Mouse (Mus musculus) thymus, postnatal 14 days (tissue): ENCODE results near the gene Kl.

Source experiments
- DNase-seq: peaks from one replicate; pipeline ENCODE4 v3.0.0; 2021

Kl gene

DNA sequence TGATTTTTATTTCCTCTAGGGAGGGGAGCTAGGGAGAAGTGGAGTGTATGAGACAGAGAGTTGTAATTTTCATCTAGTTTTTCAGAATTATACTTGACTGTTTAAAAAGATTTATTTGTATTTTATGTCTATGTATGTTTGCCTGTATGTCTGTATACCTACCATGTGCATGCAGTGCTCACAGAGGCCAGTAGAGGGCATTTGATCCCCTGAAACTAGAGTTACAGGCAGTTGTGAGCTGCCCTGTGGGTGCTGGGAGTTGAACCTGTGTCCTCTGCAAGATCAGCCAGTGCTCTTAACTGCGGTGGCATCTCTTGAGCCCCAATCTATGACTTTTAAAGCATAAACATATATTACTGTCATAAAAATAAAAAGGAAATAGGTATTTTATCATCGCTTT is 15.5 kb downstream of the Kl start:
- no peak for DNase-seq

GRCm38 (mm10) chr5:150970551-150970950 is 18.1 kb downstream of the Kl start:
- DNase-seq, result no peak

GRCm38 (mm10) chr5:150971126-150971525 is 18.7 kb downstream of the Kl start:
- no peak for DNase-seq

- no peak for DNase-seq
These were observed 21.8 kb downstream of the Kl start for GRCm38 (mm10) chr5:150974226-150974625.

GRCm38 (mm10) chr5:150977383-150977958 is 25.1 kb downstream of the Kl start:
- DNase-seq, result no peak

GRCm38 (mm10) chr5:150979341-150980136 is 27.1 kb downstream of the Kl start:
- DNase-seq, result no peak

GRCm38 (mm10) chr5:150982082-150982481 is 29.7 kb downstream of the Kl start:
- no peak for DNase-seq

DNA sequence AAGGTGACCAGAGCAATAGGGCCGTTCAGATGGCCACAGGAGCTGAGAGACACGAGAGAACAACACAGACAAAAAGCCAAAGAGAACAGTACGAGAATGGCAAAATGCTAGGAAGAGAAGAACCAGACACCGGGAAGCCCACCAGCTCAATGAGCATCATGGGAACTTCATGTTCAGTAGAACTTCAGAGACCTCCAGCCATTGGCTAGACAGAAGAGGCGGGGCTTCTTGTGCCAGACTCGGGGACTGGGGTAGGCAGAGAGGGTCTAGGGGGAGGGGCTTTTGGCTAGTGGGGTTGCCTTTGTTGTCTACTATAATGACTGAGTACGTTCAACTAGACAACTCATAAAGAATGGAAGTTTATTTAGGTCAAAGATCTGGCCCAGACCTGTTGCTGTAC is 41.7 kb downstream of the Kl start:
- DNase-seq, result no peak

- DNase-seq, result no peak
These were observed 44.2 kb downstream of the Kl start for GRCm38 (mm10) chr5:150996586-150996985.

GRCm38 (mm10) chr5:151001111-151001510 is 48.7 kb downstream of the Kl start:
- DNase-seq, result no peak

DNA sequence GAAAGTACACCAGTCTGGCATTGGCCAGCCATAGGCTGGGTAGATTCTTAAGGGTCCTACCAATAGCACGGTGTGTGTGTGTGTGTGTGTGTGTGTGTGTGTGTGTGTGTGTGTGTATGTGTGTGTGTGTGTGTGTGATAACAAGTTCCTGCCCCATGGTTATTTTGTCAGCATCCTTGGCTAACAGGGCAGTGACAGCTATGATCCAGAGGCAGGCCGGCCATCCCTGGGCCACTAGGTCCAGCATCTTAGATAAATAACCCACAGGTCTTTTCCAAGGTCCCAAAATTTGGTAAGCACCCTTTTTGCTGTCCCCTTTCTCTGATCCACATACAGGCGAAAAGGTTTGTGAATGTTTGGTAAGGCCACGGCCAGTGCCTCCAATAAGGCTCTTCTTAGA is 49.6 kb downstream of the Kl start:
- no peak for DNase-seq

DNA sequence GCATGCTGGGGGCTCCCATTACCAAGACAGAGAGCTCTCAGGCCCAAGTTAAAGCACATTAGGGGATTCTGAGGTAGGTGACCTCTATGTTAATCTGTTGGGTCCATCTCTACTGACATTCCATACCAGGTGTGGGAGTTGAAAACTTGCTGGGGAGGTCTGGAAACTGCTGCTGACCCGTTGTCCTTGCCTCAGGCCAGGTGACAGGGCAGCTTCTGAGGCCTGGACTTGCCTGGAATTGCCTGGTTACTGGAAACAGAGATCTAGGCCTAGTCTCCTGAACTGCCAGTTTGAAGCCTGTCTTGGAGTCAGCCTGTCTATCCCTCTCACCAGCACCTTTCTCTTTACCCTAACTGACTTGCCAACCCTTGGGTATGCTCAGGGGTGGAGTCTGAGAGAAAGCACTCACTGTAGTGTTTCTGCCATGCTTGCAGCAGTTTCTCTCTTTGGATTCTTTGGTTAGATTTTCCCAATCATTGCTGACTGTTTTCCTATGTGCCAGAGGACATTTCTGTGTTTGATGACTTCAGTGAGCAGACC is 51.9 kb downstream of the Kl start:
- no peak for DNase-seq

DNA sequence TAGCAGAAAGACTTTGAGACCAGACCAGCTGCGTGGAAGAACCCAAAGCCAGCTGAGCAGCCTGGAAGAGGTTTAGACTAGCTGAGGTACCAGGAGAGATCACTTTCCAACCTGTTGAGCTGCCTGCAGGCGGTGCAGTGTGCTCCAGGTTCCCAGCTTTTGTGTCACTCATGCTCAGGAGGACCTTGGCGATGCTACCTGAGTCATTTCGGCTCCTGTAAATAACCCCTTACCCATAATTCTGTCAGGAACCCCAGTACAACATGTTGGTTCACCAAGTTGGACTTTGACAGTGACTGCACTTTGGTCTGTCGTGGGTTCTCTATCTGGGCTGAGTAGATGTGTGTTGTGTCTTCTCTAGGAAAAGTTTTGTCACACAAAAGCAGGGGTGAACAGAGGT is 66.0 kb downstream of the Kl start:
- no peak for DNase-seq

DNA sequence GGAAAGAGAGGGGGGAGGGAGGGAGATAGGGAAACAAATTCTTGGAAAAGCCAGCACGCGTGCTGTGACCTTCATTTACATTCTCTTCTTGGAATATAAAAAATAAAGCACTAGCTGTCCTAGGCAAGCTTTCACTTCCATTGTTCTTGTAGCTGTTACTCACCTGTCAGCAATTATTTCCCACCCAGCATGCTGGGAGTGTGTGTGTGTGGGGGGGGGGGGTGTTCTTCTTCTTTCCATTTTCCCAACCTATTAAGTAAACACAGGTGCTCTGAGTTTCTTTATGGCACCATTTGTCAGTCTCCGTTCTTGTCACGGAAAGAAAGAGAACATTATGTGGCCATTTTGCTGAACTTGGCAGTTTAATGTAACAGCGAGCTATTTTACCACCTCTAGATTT is 66.6 kb downstream of the Kl start:
- no peak for DNase-seq

- no peak for DNase-seq
These were observed 67.8 kb downstream of the Kl start for GRCm38 (mm10) chr5:151020031-151020820.

DNA sequence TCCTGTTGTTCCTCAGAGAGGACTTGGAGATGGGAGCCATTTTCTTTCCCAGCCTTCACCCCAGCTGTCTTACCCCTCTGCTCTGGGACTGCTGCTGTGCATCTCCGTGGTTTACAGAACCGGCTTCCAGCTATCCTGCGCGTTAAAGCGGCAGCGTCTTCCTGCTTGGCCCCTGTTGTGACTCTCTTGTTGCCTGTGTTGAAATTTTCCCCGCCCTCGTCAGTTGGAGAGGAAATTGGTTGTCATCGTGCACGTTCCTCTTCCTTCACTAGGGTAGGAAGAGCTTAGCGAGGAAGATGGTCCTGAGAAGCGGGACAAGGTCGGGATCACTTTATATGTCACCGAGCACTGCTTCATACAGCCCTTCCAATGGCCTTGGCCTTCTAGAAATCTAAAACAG is 68.4 kb downstream of the Kl start:
- DNase-seq, result no peak

DNA sequence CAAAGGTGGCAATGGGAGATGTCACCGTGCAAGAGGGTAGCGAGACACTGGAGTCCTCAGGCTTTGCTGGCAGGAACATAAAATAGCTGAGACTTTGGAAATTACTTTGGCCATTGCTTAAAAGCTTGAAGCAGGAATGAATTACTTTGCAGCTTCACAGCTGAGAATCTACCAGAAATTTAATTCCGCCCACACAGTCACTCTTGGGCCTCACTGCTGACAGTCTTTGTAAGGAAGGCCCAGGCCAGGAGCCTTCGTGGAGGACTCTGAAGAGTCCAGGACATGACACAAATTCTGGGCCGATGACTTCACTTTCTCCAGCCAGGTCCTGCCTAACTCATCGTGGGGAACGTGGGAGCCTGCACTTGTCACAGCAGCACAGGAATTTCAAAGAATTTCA is 69.6 kb downstream of the Kl start:
- no peak for DNase-seq

DNA sequence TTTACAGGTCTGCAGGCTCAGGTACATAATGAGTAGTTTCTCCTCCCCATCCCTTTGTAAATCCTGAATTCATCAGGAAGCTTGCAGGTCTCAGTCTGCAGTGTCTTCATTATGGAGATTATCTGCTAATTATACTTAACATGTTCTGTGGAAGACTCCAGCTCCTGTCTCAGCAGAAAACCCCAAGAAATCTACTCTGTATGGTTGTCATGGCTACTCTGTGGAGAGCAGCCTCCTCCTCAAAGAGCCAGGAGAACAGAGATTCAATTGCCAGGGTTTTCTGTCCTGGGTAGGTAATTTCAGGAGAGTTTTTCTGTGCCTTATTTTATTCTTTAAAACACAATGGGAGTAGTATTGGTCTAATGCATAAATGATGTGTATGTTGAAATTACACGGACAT is 70.5 kb downstream of the Kl start:
- DNase-seq, result no peak

GRCm38 (mm10) chr5:151023461-151023860 is 71.1 kb downstream of the Kl start:
- no peak for DNase-seq

- DNase-seq, result no peak
These were observed 72.1 kb downstream of the Kl start for GRCm38 (mm10) chr5:151024483-151024882.

GRCm38 (mm10) chr5:151026069-151026468 is 73.7 kb downstream of the Kl start:
- DNase-seq, result no peak

- no peak for DNase-seq
These were observed 74.8 kb downstream of the Kl start for GRCm38 (mm10) chr5:151027171-151027570.

DNA sequence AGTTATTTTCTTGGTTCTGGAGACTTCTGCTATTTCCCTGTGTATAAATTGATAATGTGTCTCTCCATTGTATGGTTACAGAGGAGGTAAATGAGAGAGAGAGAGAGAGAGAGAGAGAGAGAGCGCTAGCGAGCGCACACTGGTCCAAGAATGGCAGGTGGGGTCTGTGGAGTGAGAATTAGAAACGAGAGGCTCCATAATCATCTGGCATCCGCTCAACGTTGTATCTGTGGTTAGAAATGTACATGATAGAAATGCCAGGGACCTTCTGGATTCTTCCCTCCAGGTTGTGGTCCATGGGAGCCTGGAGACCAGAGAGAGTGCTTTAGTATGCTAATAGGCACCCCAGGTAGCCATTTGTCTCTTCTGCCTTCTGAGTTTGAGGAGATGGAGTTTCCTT is 76.5 kb downstream of the Kl start:
- DNase-seq, result no peak
